Mouse (Mus musculus) MEL (cell line): ENCODE measurements at regions not wholly inside any gene's neighbourhood (a gene's known extent, or its start where the extent isn't known, plus 50 kb on each side); places are given as distances from the start of the nearest gene placed in this dataset.

Source experiments
- DNase-seq: peaks from one replicate; pipeline ENCODE4 v3.0.0; 2011; ENCODE audit warnings: low read depth, low spot score
- H3K27ac ChIP-seq: 2 replicates; pipeline ENCODE4 v1.5.1; 2012; ENCODE audit warnings: low read depth, mild to moderate bottlenecking, control low read depth, low read length, moderate library complexity; ENCODE audit not compliant: control insufficient read depth
- H3K27me3 ChIP-seq, 2 experiments: fragments of 150-350 bp in 1 of 2; sonication (generic) in 1 of 2; 2 replicates each; pipeline ENCODE4 v1.6.1; 2012; ENCODE audit warnings: low read length in 2 of 2, mild to moderate bottlenecking in 2 of 2, improper control_type of control experiment in 1 of 2, moderate library complexity in 1 of 2; ENCODE audit not compliant: insufficient read depth in 2 of 2, control insufficient read depth in 1 of 2
- H3K36me3 ChIP-seq, 2 experiments: 2 replicates each; pipeline ENCODE4 v1.6.1; 2012 to 2014; ENCODE audit warnings: low read length in 2 of 2, improper control_type of control experiment in 1 of 2, inconsistent platforms in 1 of 2, mild to moderate bottlenecking in 1 of 2; ENCODE audit not compliant: insufficient read depth in 2 of 2, control insufficient read depth in 1 of 2
- H3K4me1 ChIP-seq, 2 experiments: fragments of 150-350 bp in 1 of 2; sonication (generic) in 1 of 2; 2 replicates each; pipeline ENCODE4 v1.6.1; 2012; ENCODE audit warnings: low read length in 2 of 2, improper control_type of control experiment in 1 of 2, mild to moderate bottlenecking in 1 of 2; ENCODE audit not compliant: insufficient read depth in 2 of 2, control insufficient read depth in 1 of 2
- H3K4me3 ChIP-seq, 2 experiments: fragments of 150-350 bp in 1 of 2; sonication (generic) in 1 of 2; 2 replicates each; pipeline ENCODE4 v1.5.1; 2012; ENCODE audit warnings: low read depth in 2 of 2, low read length in 2 of 2, mild to moderate bottlenecking in 2 of 2, moderate library complexity in 2 of 2, control low read depth in 1 of 2, improper control_type of control experiment in 1 of 2; ENCODE audit not compliant: control insufficient read depth in 1 of 2, insufficient read depth in 1 of 2
- H3K79me2 ChIP-seq: 2 replicates; pipeline ENCODE4 v1.6.1; 2012; ENCODE audit warnings: mild to moderate bottlenecking, low read length, moderate library complexity; ENCODE audit not compliant: control insufficient read depth, poor library complexity, insufficient read depth
- H3K9ac ChIP-seq: 2 replicates; pipeline ENCODE4 v1.6.1; 2012; ENCODE audit warnings: low read depth, mild to moderate bottlenecking, control low read depth, low read length, moderate library complexity; ENCODE audit not compliant: control insufficient read depth, poor library complexity, severe bottlenecking
- H3K9me3 ChIP-seq: fragments of 150-350 bp; sonication (generic); replicated peaks from 2 replicates; pipeline ENCODE4 v1.6.1; 2012; ENCODE audit warnings: mild to moderate bottlenecking, low read length, improper control_type of control experiment, moderate library complexity; ENCODE audit not compliant: insufficient read depth
- KAT2A ChIP-seq: conservative IDR thresholded peaks from 2 replicates; pipeline ENCODE4 v1.6.1; 2012; ENCODE audit warnings: low read depth, low read length, improper control_type of control experiment, inconsistent platforms

DNA sequence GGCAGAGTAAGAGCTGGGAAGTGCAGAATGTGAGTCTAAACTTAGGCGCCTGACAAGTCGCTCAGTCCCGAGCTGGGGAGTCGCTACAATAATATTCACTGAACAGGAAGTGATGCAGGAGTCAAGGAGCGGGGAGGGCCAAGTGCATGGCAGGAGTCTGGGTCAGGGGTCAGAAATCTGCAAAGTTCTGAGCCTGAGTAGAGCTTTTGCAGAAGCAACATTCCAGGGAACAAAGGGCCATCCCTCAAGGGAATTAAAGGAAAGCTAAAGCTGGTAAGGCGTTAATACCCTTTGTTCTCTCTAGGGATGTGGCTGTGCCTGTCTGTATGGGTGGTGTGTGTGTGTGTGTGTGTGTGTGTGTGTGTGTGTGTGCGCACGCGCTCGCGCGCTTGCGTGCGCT lies 52.7 kb upstream of the Gm9887 start:
- no peak overlapping the region for H3K27ac ChIP-seq
- no peak overlapping the region for H3K9ac ChIP-seq
- H3K27me3 ChIP-seq, result peaks cover 0 to 4% of the 10 kb centered on the region in 2 experiments; a peak in 2 of 4 replicates
- H3K79me2 ChIP-seq, result no peaks in the 10 kb centered on the region
- no peak overlapping the region for H3K4me3 ChIP-seq
- no peak for TF ChIP-seq KAT2A
- DNase-seq, result no peak
- no peaks in the 10 kb centered on the region for H3K36me3 ChIP-seq
- H3K4me1 ChIP-seq, result no peaks in the 10 kb centered on the region
- no peaks in the 10 kb centered on the region for H3K9me3 ChIP-seq
